Mouse (Mus musculus) gastrocnemius, adult 18-20 months (tissue): Measurements from ENCODE around the gene Cetn4. TPM values are rescaled to one million over a fixed set of nuclear protein-coding genes. Genes with fewer than 3 reads are reported as not detected.

Experiments used
- DNase-seq: peaks from one replicate; pipeline ENCODE4 v3.0.0; 2021; ENCODE audit warnings: low spot score
- total RNA-seq, 2 experiments: library from RNA; stranded (reverse); gene quantifications; 2 replicates each; pipeline ENCODE4 v1.2.3; 2021

The Cetn4 gene
- total RNA-seq, 2 experiments from 2014 or later, result 0.23 TPM; not detected in 1

DNA sequence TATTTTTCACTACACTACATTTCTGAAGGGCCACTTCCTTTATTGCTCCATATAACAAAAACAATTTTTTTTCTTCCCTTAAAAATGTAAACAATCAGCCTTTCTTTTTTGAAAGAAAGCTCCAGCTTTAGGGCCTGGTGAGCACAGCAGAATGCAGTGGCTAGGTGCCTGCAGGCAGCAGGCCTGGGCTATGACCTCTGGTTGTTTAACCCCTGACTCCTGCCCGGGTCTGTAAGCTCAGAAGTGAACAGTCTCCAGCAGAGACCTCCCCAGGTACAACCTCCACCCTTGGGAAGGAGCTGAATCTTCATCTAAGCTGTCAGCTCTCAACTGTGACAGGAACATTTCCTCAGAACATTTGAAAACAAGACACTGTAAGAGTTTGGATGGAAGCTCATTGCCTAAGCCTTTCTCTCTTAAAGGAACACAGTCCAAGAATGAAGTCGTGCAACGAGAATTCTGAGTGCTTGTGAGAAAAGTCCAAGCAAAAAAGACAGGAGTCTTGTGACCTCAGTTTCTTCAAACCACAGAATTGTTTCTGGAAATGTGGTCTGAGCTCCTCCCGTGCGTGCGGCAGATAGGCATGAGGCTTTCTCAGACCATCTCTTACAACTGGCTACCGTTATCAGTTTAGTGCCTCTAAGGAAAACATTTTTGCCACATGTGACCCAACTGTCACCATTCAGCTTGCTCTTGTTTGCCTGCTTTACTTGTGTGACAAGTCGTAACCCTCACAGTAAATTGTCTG lies 8.9 kb downstream of the Cetn4 start:
- no peak for DNase-seq

DNA sequence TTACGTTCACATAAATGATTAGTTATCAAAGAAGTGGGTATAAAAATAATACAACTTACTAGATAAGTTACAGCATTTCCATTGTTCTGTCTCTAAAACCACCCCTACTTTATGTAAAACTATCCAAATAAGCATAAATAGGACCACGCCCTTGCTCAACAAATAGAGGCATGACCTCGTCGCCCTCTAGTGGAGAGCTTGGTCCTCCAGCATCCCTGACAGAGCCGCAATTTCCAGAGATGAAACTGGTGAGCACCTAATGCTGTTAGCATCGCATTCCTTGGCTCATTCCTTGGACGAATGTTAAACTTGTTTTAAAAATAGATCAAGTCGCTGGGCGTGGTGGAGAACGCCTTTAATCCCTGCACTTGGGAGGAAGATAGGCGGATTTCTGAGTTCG lies 9.8 kb downstream of the Cetn4 start:
- peak; percentile 15 for DNase-seq

DNA sequence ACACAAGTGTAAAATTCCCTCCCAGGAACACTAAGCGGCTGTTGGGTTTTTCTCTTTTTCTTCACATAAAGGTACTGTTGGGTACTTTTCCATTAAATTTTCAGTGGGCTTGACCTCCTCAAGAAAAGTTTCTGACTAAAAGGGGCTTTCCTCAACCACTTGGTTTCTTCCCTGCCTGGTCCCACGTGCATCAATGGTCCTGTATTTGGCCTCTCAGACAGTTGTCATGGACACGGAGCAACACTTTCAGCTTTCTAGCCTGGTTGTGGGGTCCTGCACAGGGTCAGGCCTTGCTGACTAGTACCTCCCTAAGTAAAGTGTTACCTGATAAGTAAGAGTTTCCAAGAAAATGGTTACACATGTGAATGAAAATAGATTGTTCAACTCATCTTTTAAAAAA lies 13.0 kb downstream of the Cetn4 start:
- DNase-seq, result no peak

DNA sequence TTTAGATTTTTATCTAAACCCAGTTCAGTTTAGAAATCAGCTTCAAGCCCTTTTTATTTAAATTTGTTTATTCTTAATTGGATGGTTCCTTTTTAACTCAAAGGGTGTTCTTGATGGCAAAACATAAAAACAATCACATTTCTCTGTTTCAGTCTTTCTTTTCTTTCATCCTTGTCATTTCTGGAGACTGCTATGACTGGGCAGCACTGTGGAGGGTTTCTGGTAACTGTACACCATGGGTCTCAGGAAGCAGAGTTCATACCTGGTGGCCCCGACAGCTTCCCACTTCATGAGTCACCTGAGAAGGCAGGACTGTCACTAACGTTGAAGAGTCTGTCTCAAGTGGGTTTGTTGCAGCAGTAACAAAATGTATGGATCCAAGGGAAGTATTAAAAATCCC lies 19.9 kb downstream of the Cetn4 start:
- DNase-seq, result no peak

DNA sequence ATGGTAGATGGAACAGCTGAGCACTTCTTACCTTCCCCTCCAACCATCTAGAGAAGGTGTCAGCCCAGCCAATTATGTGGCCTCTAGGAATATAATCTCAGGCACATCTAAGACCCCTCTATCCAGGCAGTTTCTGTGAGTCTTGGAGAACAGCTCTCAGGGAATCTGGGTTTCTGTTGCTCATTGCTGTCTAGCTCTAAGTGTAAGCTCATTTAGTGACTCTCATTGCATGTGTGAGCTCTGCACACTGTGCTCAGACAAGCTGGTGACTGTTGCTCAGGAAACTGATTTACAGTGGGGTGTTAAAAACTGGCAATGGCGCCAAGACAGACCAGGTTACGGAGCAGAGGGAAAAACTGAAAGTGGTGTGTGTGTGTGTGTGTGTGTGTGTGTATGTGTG lies 20.6 kb downstream of the Cetn4 start:
- no peak for DNase-seq

DNA sequence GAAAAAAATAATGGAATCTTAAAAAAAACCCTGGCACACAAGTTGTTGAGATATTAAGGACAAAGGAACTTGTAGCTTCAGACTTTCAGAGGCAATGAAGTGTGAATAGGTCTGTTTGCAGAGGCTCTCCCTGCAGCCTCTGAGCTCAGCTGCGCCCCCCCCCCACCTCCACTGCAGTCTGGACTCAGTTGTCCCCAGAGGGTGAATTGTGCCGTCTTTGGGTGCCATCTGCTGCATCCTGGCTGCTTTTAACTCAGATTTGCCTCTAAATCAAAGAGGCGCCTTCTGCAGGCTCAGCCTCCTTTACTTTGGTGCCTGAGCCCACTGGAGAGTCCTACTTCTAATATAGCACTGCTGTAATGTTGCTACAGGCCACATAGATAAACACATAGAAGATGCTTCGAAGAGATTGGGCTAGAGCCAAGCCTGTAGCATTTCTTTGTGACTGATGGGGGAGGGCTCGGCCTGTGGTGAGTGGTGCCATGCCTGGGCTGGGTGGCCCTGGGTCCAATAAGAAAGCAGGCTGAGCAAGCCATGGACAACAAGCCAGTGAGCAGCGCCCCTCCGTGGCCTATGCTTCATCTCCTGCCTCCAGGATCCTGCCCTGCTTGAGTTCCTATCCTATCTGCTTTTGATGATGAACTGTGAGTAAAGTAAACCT lies 21.5 kb downstream of the Cetn4 start:
- DNase-seq, result no peak

DNA sequence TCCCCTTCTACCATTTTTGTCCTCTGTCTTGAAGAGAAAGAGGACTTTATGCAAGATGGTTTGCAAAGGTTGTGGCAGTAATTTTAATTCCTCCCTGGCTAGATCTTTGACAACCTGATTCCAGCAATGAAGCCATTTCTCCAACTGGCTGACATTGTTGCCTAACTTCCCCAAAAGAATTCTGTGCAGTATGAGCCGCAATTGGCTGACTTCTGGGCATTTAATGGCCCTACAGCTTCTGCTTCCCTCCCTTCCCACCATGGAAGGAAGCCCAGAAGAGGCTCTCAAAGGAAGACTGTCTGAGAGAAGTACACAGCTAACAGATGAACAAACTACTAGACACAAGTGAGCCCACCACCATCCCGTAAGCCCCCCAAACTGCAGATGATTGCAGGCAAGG lies 23.3 kb downstream of the Cetn4 start:
- DNase-seq, result no peak

DNA sequence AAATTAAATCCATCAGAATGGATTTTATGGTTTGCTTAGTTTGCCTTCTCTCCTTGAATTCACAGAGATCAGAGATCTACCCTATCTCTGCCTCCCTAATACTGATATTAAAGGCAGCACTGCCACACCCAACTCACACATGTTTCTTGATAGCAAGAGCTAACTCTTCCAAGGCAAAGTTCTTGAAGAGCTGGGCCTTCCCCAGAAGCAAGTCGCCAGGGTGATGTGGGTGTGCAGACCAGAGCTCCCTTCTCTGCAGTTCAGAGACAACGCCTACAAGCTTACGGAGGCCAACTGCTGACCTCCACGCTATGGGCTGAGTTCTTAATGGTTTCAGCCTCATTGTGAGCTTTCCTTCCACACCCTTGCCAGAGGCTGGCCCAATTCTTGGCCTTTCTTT lies 29.3 kb downstream of the Cetn4 start:
- DNase-seq, result no peak

DNA sequence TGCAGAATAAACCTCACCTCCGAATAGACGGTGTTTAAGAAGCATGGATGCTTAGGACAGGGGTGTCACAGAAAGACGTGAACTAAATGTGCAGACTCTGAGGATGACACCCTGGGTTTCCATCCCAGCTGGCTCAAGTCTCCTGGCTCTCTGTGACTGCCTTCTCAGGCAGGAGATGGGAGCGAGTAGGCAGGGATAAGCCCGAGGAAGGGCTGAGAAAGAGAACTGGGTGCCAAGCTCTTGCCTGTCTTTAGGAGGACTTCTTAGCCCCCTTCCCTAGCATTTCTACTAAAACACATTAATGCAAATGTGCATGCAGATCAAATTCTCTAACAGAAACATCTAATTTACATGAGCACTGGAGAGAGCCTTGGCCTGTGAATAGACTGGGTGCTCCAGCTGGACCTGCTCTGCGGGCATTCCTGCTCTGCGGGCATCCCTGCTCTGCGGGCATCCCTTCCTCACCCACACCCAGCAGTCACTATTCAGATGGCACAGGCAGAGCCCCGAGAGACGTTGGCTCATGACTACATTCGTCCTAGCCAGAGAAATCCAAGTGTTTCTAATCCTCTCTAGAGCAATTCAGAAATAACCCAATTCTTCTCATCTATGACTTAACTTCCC lies 30.1 kb downstream of the Cetn4 start:
- no peak for DNase-seq

DNA sequence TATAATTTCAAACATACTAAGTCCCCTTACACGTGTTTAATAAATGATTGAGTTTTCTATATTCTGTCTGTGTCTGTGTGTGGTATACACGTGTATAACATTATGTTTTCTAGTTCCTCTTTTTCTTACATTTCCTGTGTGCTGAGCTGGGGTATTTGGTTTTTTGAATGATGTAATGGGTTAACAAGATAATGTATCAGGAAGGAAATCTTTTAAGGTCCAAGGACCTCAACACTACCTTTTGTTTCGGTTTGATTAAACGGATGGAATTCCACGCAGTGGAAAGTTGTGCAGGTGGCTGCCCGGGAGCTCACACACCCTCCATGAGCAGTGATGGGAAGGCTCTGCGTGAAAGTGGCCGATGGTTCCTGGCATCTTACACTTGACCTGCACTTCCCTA lies 31.6 kb downstream of the Cetn4 start:
- DNase-seq, result no peak

DNA sequence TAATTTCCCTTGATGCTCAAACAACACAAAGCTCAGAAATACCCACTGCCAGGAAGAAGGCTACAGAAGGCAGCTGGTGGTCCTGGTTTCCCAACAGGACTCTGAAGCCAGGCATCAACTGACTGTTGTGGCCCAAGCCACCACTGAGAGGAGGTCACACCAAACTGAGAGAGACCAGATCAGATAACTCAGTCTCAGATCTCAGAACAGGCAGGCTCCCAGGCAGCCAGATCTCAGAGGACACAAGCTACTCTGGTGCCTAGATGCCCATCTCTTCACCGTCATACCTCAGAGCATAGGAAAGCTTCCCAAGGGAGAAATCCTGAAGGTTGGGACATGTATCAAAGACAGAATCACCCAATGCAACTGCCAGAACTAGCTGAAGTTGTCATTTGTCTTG lies 32.3 kb downstream of the Cetn4 start:
- no peak for DNase-seq

DNA sequence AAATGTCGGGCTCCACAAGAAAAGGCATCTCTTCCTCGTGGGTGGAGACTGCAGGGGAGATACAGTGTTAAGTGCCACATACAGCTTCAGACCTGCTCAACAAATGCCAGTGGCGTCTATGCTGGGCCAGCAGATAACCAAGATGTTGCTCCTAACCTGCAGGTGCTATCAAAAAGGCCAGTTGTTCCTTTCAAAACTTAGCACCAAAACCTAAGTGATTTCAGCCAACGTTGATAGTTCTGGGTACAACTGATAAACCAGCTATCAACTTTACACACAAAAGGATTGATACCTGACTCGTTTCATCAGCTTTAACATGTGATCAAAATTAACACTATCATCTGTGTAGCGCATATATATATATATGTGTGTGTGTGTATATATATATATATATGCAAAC lies 37.8 kb downstream of the Cetn4 start:
- no peak for DNase-seq

DNA sequence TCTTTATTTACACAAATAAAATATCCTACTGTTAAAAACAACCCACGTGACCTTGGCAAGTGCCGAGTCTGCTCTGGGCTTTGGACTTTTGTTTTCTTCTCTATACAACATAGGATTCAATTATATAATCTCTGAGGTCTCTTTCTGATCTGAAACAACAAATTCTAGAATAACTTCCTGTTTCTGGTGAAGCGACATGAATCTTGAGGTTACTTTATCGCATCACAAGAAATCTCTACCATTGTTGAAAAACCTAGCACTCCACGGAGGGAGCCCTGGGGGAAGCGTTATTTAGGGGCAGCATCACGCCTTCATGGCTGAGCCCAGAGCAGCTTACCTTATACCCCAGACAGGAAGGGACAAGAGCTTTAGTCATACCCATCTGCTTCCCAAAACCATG lies 39.4 kb downstream of the Cetn4 start:
- DNase-seq, result no peak

DNA sequence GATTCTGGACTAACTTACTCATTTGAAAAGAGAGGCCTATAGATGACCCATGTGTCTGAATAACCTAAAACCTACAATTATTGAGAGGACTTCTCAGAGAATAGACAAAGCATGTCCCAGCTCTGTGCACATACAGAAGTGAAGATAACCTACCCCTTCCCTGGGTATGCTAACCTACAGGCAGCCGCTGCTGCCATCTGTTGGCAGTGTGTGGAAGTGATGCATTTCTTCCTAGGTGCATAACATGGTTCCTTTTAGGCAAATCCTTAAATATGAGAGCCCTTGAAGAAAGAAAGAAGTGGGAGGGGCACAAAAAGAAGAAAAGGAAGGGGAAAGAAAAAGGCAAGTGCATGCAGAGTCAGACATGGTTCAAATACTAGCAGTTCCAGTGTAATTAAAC lies 41.3 kb downstream of the Cetn4 start:
- peak; percentile 19 for DNase-seq

DNA sequence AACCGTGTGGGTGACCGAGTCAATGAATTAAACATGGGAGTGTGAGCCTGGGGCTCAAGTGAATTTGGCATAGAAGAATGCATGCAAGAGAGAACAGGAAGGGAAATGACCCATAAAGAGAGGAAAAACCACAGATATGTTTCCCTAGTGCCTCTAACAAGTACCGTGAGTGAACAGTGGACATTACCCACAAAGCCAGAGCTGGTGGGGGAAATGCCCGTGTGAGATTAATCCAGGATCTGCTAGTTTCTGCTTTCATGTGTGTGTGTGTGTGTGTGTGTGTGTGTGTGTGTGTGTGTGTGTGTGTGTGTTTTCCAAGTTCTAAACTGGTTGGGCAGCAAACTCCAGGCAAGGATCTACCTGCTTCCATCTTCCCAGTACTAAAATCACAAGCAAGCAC lies 42.6 kb downstream of the Cetn4 start:
- DNase-seq, result no peak

DNA sequence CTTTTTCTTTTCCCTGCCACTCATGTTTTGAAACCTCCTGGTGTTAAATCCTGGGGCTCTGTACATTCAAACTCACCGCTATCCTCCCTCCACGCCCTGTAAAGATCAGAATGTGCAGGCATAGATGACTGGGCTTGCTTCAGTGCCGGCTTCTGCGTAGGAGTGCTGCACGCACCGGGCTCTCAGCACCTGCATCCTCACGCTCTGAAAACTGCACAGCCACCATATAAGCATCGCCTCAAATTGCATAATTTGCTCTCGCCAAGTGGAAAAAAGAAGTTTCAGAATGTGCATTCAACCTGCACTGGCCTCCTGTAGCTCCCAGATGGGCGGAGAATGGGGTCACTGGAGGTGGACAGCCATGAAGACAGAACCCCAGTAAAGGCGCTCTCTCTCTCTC lies 44.2 kb downstream of the Cetn4 start:
- DNase-seq, result no peak

DNA sequence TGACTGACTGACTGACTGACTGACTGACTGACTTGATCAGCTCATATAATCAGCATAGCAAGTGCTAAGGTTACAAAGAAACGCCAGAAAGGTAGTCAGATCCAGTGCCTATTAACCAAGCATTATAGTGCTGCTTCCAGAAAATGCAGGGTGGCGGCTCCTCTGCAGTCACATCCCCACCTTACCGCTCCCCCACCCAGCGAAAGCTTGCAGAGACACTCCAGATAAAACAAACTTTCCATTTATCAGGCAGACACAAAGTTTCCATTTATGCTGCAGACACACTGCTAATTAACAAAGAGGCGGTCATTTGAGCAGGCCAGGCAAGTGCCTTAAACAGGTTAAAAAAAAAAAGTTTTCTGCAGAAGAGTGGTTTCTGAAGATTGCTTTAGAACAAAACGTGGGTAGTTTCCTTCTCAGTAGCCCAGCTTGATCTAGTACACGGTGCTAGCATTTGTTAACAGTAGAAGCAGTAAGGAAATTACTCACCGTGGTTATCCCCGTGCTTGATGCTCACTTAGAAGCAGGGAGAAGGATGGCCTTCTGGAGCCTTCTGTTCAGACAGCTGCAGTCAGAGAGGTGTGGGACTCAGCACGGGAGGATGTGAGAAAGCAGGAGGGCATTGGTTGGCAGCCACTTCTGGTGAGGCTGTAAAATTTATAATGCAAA lies 53.0 kb downstream of the Cetn4 start:
- DNase-seq, result no peak

DNA sequence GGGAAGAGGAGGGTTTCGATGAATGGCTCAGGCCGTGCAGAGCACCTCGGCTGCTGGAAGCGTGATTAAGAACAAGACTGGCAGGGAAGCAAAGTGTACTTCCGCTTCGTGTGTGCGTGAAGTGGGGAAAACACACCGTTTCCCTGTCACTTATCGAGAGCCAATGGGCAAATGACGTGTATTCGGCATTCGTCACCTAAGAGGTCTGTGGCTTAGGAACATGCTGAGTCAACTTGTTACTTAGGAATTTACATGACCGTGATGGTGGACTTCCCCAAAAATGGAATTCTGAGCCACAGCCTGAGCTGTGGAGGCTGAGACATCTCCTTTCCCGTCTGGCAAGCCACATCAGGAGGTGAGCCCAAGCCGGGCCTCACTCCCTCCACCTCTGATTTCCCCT lies 54.7 kb downstream of the Cetn4 start:
- DNase-seq, result no peak
